Mouse (Mus musculus): ENCODE data around the gene Ccdc97.
A peak's percentile ranks its signal among the peaks of the same experiment; 100 is the strongest.

Ccdc97 gene

GRCm38 (mm10) chr7:25689603-25690021, 29.3 kb downstream of the Ccdc97 start:
- DNase-seq (ENCODE audit: low spot score in 2 of 2) = no peak

GRCm38 (mm10) chr7:25688810-25689586, 29.9 kb downstream of the Ccdc97 start:
- DNase-seq (ENCODE audit: low spot score in 2 of 2) = peak; percentile 86 to 91

GRCm38 (mm10) chr7:25687811-25688401, 31.0 kb downstream of the Ccdc97 start:
- DNase-seq (ENCODE audit: low spot score in 2 of 2) = peak in 1 of 2 experiments; percentile 68

- peak; percentile 81 to 83 for DNase-seq (ENCODE audit: low spot score in 2 of 2)
Measured at GRCm38 (mm10) chr7:25686680-25687531, 32.0 kb downstream of the Ccdc97 start, which contains the start of gene Tgfb1. Tgfb1 (plus strand) TSS chr7:25687002.

GRCm38 (mm10) chr7:25685926-25686470, 32.9 kb downstream of the Ccdc97 start:
- DNase-seq (ENCODE audit: low spot score in 2 of 2) = no peak

- DNase-seq (ENCODE audit: low spot score in 2 of 2) = no peak
Measured at GRCm38 (mm10) chr7:25684659-25685058, 34.2 kb downstream of the Ccdc97 start.

- DNase-seq (ENCODE audit: low spot score in 2 of 2) = peak in 1 of 2 experiments; percentile 58
Measured at GRCm38 (mm10) chr7:25683474-25684180, 35.3 kb downstream of the Ccdc97 start.

- DNase-seq (ENCODE audit: low spot score in 2 of 2) = no peak
Measured at GRCm38 (mm10) chr7:25681341-25682231, 37.3 kb downstream of the Ccdc97 start.

- peak; percentile 97 to 98 for DNase-seq (ENCODE audit: low spot score in 2 of 2)
Measured at GRCm38 (mm10) chr7:25680514-25681258, 38.2 kb downstream of the Ccdc97 start, which contains the start of gene B9d2. B9d2 (plus strand) TSS chr7:25680780.

- no peak for DNase-seq (ENCODE audit: low spot score in 2 of 2)
Measured at GRCm38 (mm10) chr7:25679971-25680370, 38.9 kb downstream of the Ccdc97 start.

GRCm38 (mm10) chr7:25677013-25677412, 41.9 kb downstream of the Ccdc97 start:
- no peak for DNase-seq (ENCODE audit: low spot score in 2 of 2)

- DNase-seq (ENCODE audit: low spot score in 2 of 2) = peak; percentile 80 to 88
Measured at GRCm38 (mm10) chr7:25676085-25676781, 42.7 kb downstream of the Ccdc97 start.

- no peak for DNase-seq (ENCODE audit: low spot score in 2 of 2)
Measured at GRCm38 (mm10) chr7:25675405-25675804, 43.5 kb downstream of the Ccdc97 start.

GRCm38 (mm10) chr7:25674719-25675300, 44.1 kb downstream of the Ccdc97 start, which contains the start of gene Tmem91:
Tmem91 (minus strand) TSS chr7:25675166.
- DNase-seq (ENCODE audit: low spot score in 2 of 2) = no peak

GRCm38 (mm10) chr7:25674297-25674696, 44.6 kb downstream of the Ccdc97 start:
- DNase-seq (ENCODE audit: low spot score in 2 of 2) = no peak

GRCm38 (mm10) chr7:25672442-25672841, 46.4 kb downstream of the Ccdc97 start:
- DNase-seq (ENCODE audit: low spot score in 2 of 2) = no peak

- no peak for DNase-seq (ENCODE audit: low spot score in 2 of 2)
Measured at GRCm38 (mm10) chr7:25671686-25672085, 47.2 kb downstream of the Ccdc97 start.

- DNase-seq (ENCODE audit: low spot score in 2 of 2) = no peak
Measured at GRCm38 (mm10) chr7:25670096-25670495, 48.8 kb downstream of the Ccdc97 start.
